Mouse (Mus musculus): ENCODE results near the gene Tas2r134.
A peak's percentile ranks its signal among the peaks of the same experiment; 100 is the strongest.

Gene Tas2r134

GRCm38 (mm10) chr2:51627211-51627610 lies at the start of gene Tas2r134:
TSS of gene Tas2r134 (plus strand) at chr2:51627511.
- no peak for DNase-seq (ENCODE audit: inconsistent ontology term)

- DNase-seq (ENCODE audit: inconsistent ontology term): no peak
These were observed 47.5 kb upstream of the Tas2r134 start for GRCm38 (mm10) chr2:51579767-51580166.

GRCm38 (mm10) chr2:51584050-51585046 lies 43.0 kb upstream of the Tas2r134 start:
- no peak for DNase-seq (ENCODE audit: inconsistent ontology term)

GRCm38 (mm10) chr2:51588336-51588735 lies 39.0 kb upstream of the Tas2r134 start:
- no peak for DNase-seq (ENCODE audit: inconsistent ontology term)

DNA sequence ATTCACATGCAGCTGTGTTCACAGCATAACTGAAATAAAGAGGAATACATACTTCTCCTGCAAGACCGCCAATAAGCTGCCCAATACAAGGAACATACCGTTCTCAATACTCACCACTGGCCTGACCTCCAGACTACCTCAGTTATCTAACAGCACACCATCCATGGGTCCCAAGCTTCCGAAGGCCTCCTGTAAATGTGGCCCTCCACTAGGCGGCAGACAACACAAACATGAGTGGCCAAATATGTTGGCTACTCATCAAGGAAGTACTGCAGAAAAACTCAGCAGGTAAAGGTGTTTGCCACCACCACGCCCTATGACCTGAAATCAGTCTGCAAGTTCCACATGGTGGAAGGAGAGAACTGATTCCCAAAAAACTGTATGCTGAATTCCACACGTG lies 38.4 kb upstream of the Tas2r134 start:
- DNase-seq (ENCODE audit: inconsistent ontology term): no peak

DNA sequence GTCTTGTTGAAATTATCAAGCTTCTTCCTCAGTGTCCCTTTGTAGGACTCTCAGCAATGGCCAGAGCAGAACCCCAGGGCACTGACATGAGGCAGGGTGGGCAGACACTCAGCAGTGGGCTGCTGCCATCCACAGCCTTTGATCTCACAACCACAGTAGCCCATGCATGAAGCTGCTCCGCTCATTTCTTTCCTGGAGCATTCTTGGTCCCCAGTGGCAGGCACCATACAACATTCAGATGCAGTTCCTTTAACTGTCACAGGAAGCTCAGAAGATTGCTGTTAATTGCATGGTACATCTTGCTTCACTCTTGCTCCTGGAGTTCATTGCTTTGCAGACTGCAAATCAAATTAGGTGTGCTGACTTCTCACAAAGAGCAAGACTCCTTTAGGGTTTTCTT lies 37.7 kb upstream of the Tas2r134 start:
- DNase-seq (ENCODE audit: inconsistent ontology term): no peak

GRCm38 (mm10) chr2:51590308-51590707 lies 37.0 kb upstream of the Tas2r134 start:
- no peak for DNase-seq (ENCODE audit: inconsistent ontology term)

- DNase-seq (ENCODE audit: inconsistent ontology term): no peak
These were observed 35.2 kb upstream of the Tas2r134 start for GRCm38 (mm10) chr2:51592157-51592556.

DNA sequence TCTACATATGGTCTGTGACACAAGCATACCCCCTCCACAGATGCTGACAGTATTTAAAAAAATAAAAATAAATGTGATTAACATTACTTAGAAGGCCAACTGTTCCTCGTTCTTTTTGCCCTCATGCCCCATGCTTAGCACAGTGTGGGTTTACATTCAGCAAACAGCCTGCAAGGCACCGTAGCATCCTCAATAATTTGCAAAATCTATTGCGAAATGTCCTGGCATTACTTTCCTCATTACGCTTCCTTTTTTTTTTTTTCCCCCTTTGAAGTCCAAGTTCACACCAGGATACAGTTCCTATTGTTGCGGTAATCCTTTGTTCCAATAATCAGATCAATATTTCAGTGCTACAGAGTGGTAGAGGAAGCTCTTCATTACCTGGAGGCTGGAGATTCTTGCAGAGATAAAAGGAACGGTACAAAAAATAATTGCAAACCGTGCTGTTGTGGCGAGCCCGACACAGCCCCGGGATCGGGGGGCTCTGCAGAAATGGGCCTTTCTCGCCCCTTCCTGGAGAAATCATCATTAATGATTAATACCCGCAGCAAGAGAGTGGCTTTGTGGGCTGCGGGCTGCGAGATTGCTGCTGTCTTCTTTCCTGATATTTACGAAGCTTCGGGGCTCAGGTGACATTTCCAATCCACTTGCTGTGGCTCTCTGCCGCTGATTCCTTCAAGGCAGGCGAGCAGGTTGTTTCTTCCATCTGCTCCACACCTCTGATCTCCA lies 27.7 kb upstream of the Tas2r134 start:
- no peak for DNase-seq (ENCODE audit: inconsistent ontology term)

- DNase-seq (ENCODE audit: inconsistent ontology term): no peak
These were observed 27.2 kb upstream of the Tas2r134 start for GRCm38 (mm10) chr2:51600202-51600487.

DNA sequence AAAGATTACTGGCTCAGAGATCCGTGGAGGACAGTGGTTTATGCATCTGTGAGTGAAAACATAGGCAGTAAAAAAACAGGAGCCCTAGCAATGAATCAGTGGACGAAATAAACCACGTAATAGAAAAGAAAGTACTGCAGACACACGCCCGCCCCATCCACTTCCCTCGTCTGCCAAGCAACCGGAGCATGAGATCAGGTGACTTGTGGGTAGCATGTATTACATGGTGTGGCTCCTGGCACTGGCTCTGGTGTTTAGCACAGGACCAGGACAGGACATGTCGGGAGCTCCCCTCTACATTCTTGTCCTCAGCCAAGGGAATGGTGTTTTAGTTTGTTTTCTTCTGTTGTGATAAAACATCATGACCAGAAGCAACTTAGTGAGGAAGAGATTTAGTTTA lies 26.4 kb upstream of the Tas2r134 start:
- no peak for DNase-seq (ENCODE audit: inconsistent ontology term)

- peak; percentile 76 for DNase-seq (ENCODE audit: inconsistent ontology term)
These were observed 17.0 kb upstream of the Tas2r134 start for GRCm38 (mm10) chr2:51610305-51610704.

DNA sequence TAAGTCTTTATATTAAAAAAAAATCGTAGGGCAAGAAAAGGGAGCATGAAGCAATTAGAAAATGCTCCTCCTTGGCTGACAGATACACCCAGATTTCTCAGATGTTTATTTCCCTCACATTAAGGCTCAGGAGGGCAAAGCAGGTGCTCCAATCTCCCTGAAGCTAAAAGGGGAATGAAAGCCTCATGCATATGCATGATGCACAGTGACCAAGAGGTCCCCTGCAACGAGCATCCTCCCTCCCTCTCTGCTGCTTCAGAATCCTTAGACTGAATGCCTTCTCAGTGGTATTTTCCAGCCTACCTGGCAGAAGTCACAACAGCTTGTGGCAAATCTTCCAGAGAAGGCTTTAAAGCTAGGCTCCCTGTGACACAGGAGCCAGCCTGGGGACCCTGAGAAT lies 16.4 kb upstream of the Tas2r134 start:
- no peak for DNase-seq (ENCODE audit: inconsistent ontology term)

DNA sequence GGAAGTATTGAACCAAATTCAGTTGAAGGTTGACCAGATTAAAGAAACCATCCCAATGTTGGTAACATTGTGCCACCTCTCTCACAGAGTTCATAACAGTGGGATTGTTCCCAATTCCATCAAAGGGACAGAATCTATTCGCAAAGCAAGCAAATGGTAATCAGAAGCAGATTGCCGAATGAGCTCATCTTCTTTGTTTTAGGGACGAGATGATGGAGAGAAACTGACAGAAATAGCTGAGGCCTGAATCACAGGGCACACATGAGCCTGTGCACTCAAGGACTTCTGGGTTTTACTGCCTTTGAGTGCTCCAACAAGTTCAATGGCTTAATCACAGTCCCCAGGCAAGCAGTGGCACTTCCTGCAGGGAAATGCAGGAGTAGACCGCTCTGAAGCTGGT lies 13.6 kb upstream of the Tas2r134 start:
- peak; percentile 67 for DNase-seq (ENCODE audit: inconsistent ontology term)

DNA sequence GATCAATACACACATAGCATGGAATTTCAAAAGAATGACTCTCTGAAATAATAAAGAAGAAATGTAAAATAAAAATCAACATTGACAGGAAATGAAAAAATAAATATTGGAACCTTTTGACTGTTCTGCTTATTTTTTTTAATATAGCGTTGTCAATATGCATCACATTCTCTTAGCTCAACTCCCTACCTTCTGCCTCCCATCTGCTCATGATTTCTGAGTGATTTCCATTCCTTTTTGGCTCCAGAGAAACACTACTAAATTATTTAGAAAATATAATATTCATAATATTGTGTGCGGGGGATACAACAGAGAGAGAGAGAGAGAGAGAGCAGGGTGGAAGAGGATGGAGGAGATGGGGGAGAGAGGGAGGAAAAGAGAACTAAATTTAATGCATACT lies 5.4 kb upstream of the Tas2r134 start:
- no peak for DNase-seq (ENCODE audit: inconsistent ontology term)

DNA sequence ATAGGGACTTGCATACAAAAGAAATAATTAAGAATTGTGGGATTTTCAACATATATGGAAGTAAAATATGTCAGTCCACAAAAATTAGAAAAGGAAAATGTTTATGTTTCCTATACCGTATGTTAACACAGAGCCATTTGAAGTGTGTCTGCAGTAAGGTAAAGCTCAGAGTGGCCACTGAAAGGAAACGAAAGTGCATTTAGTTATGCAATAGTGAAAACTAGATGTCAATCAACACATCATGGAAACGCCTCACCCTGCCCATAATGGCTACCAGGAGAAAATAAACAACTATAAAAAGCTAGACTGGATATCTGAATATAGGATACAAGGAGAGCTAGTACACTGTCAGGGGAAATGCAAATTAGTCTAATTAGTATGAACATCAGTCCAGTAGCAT lies 1.3 kb upstream of the Tas2r134 start:
- no peak for DNase-seq (ENCODE audit: inconsistent ontology term)

- DNase-seq (ENCODE audit: inconsistent ontology term): no peak
These were observed 4.1 kb downstream of the Tas2r134 start for GRCm38 (mm10) chr2:51631428-51631827.

DNA sequence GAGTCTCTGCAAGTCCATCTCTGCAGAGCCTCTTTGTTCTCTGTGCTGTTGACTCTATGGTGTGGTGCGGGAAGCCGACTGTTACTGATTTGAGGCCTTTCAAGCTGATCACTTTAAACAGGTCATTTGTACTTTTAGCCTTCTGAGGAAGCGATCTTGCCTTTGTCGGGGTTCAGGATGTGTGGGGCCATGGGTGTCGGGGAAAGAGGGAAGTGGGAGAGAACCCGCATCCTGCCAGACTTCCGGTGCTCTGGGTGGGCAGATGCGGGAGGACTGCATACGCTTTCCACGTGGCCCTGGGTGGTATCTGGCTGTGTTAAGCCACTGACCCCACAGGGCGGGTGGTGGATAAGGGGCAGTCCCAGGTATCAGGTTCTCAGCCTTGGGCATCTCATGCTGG lies 10.4 kb downstream of the Tas2r134 start:
- no peak for DNase-seq (ENCODE audit: inconsistent ontology term)

- DNase-seq (ENCODE audit: inconsistent ontology term): no peak
These were observed 14.3 kb downstream of the Tas2r134 start for GRCm38 (mm10) chr2:51641635-51642034.

DNA sequence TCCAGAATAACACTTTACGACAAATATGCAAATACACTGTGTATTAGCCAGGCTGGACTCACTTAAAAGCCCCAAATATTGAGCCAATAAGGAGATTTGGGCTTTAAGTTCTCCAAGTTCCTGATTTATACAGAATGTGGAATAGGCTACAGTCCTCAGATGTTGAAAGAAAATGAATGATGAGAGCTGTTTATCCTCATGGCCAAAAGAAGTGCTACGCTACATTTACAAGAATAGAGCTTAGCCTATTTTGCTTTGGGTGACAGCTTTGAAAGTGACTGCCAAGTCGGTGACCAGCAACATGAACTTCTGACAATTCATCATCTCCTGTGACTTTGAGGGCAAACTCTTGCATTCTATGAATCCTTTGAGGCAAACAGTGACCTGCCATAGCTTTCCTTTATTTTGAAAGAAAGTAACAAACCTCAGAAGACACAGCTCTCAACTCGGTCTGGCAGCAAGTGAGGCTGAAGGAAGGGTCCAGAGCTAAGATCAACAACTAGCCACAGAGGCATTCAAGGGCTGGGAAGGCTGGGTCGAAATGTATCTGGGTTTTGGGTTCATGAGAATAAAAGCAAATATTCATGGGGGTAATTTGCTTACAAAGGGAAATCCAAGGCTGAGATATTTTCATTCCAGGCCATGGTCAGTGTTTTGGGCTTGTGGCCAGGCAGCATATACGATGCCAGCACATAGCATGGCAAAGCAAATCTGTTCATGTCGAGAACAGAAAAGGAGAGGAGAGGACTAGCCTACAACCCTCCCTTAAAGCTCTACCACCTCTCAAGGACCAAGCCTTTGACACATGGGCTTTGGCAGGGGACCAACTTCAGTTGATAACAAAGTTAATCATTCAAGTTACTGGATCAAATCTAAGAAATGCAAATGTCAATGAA lies 16.2 kb downstream of the Tas2r134 start:
- DNase-seq (ENCODE audit: inconsistent ontology term): peak; percentile 82

- DNase-seq (ENCODE audit: inconsistent ontology term): no peak
These were observed 20.7 kb downstream of the Tas2r134 start for GRCm38 (mm10) chr2:51647972-51648371.

DNA sequence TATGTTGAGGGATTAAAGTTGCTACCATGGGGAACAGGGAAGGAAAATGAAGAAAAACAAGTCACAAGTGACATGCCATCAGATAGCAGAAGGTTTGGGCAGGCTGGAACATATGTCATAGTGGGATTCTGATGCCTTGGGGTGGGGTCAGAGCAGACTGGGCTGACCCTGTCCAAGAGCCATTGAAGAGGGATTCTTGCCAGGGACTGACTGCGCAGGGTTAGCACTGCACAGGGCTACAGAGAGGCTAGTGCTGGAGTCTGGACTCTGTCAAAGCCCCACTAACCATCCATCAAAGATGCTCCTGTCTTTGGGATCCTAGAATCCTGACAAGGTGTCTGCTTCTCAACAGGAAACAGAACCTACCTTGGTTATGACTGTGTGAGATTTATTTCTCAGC lies 22.6 kb downstream of the Tas2r134 start:
- no peak for DNase-seq (ENCODE audit: inconsistent ontology term)

Data from Muller cell, postnatal 12 days (primary cell).